Mouse (Mus musculus) heart, embryonic 10.5 days (tissue): ENCODE results near the gene Neurod4. TPM values are rescaled to one million over a fixed set of nuclear protein-coding genes. Genes with fewer than 3 reads are reported as not detected.

Source experiments
- DNase-seq: peaks from one replicate; pipeline ENCODE4 v3.0.0-alpha.2; 2017; ENCODE audit warnings: low spot score
- H3K27ac ChIP-seq: fragments of 300-500 bp; sonication (generic); 2 replicates; pipeline ENCODE4 v1.5.1; 2016; ENCODE audit warnings: mild to moderate bottlenecking
- H3K27me3 ChIP-seq: fragments of 300-500 bp; sonication (generic); 2 replicates; pipeline ENCODE4 v1.6.1; 2016; ENCODE audit warnings: mild to moderate bottlenecking; ENCODE audit not compliant: poor library complexity, insufficient read depth, severe bottlenecking
- H3K36me3 ChIP-seq: fragments of 300-500 bp; sonication (generic); 2 replicates; pipeline ENCODE4 v1.6.1; 2016; ENCODE audit warnings: mild to moderate bottlenecking, moderate library complexity
- H3K4me1 ChIP-seq: fragments of 300-500 bp; sonication (generic); 2 replicates; pipeline ENCODE4 v1.6.1; 2016; ENCODE audit warnings: mild to moderate bottlenecking
- H3K4me3 ChIP-seq: fragments of 300-500 bp; sonication (generic); 2 replicates; pipeline ENCODE4 v1.5.1; 2016; ENCODE audit warnings: mild to moderate bottlenecking, moderate library complexity
- H3K9me3 ChIP-seq: fragments of 300-500 bp; sonication (generic); 2 replicates; pipeline ENCODE4 v1.6.1; 2016; ENCODE audit warnings: mild to moderate bottlenecking, moderate library complexity
- WGBS: fragments of 180-500 bp; shearing (Covaris S2); methylation state at CpG from one replicate; pipeline ENCODE4 v1.1.7; 2016; 5-methylcytosine and 5-hydroxymethylcytosine counted together
- polyA plus RNA-seq: library from polyadenylated mRNA; unstranded; fragments of >200 nt; fragmentation: Nextera tagmentation; extraction: Ambion mirVana; gene quantifications from 2 replicates; pipeline ENCODE4 v1.2.1, GENCODE M21; 2016

Neurod4 gene
- polyA plus RNA-seq, 1 experiment from 2014 or later, result 0.28 TPM

- Histone ChIP-seq H3K27me3 (no peaks in the 10 kb centered on the region), H3K27ac (no peak overlapping the region), H3K4me3 (no peak overlapping the region), H3K36me3 (no peaks in the 10 kb centered on the region), H3K4me1 (no peaks in the 10 kb centered on the region), H3K9me3 (no peaks in the 10 kb centered on the region)
- WGBS, result 52% methylated on average over 3 of the region's 3 CpGs
- no peak for DNase-seq
Measured at GRCm38 (mm10) chr10:130288007-130288406, 8.0 kb upstream of the Neurod4 start.

GRCm38 (mm10) chr10:130287201-130287600 is 7.2 kb upstream of the Neurod4 start:
- Histone ChIP-seq H3K4me1 (no peaks in the 10 kb centered on the region), H3K27ac (no peak overlapping the region), H3K36me3 (no peaks in the 10 kb centered on the region), H3K27me3 (no peaks in the 10 kb centered on the region), H3K4me3 (no peak overlapping the region), H3K9me3 (no peaks in the 10 kb centered on the region)
- no peak for DNase-seq
- WGBS, result 62% methylated on average over 1 of the region's 1 CpGs

- 33% methylated on average over 1 of the region's 1 CpGs for WGBS
- Histone ChIP-seq H3K9me3 (no peaks in the 10 kb centered on the region), H3K4me1 (no peaks in the 10 kb centered on the region)
Measured at GRCm38 (mm10) chr10:130281982-130282449, 2.0 kb upstream of the Neurod4 start.

GRCm38 (mm10) chr10:130276496-130276895 is 3.5 kb downstream of the Neurod4 start:
- Histone ChIP-seq H3K36me3 (no peaks in the 10 kb centered on the region), H3K4me3 (no peak overlapping the region), H3K4me1 (no peaks in the 10 kb centered on the region), H3K27ac (no peak overlapping the region), H3K9me3 (no peaks in the 10 kb centered on the region), H3K27me3 (no peaks in the 10 kb centered on the region)
- WGBS, result 69% methylated on average over 2 of the region's 2 CpGs
- DNase-seq, result no peak

More at GRCm38 (mm10) chr10:130281982-130282449, 2.0 kb upstream of the Neurod4 start:
- no peak overlapping the region for H3K4me3 ChIP-seq
- H3K36me3 ChIP-seq, result no peaks in the 10 kb centered on the region
- no peak overlapping the region for H3K27ac ChIP-seq
- no peaks in the 10 kb centered on the region for H3K27me3 ChIP-seq
- no peak for DNase-seq

GRCm38 (mm10) chr10:130275759-130276158 is 4.3 kb downstream of the Neurod4 start:
- no peaks in the 10 kb centered on the region for H3K9me3 ChIP-seq
- H3K27ac ChIP-seq, result no peak overlapping the region
- H3K27me3 ChIP-seq, result no peaks in the 10 kb centered on the region
- DNase-seq, result no peak
- no peak overlapping the region for H3K4me3 ChIP-seq
- H3K4me1 ChIP-seq, result no peaks in the 10 kb centered on the region
- H3K36me3 ChIP-seq, result no peaks in the 10 kb centered on the region
- WGBS, result 67% methylated on average over 2 of the region's 2 CpGs

- no peaks in the 10 kb centered on the region for H3K27me3 ChIP-seq
- H3K9me3 ChIP-seq, result no peaks in the 10 kb centered on the region
- H3K4me3 ChIP-seq, result no peak overlapping the region
- H3K4me1 ChIP-seq, result no peaks in the 10 kb centered on the region
- no peak for DNase-seq
- 66% methylated on average over 4 of the region's 4 CpGs for WGBS
- H3K36me3 ChIP-seq, result no peaks in the 10 kb centered on the region
- H3K27ac ChIP-seq, result no peak overlapping the region
Measured at GRCm38 (mm10) chr10:130263203-130263602, 16.8 kb downstream of the Neurod4 start.

GRCm38 (mm10) chr10:130259483-130259882 is 20.6 kb downstream of the Neurod4 start:
- H3K27me3 ChIP-seq, result no peaks in the 10 kb centered on the region
- 74% methylated on average over 1 of the region's 1 CpGs for WGBS
- H3K9me3 ChIP-seq, result no peaks in the 10 kb centered on the region
- no peak overlapping the region for H3K27ac ChIP-seq
- H3K4me3 ChIP-seq, result no peak overlapping the region
- no peaks in the 10 kb centered on the region for H3K4me1 ChIP-seq
- DNase-seq, result no peak
- H3K36me3 ChIP-seq, result no peaks in the 10 kb centered on the region

GRCm38 (mm10) chr10:130244271-130244670 is 35.8 kb downstream of the Neurod4 start:
- no peak overlapping the region for H3K27ac ChIP-seq
- WGBS, result 5% methylated on average over 2 of the region's 2 CpGs
- no peaks in the 10 kb centered on the region for H3K4me1 ChIP-seq
- no peaks in the 10 kb centered on the region for H3K27me3 ChIP-seq
- H3K4me3 ChIP-seq, result no peak overlapping the region
- no peaks in the 10 kb centered on the region for H3K36me3 ChIP-seq
- H3K9me3 ChIP-seq, result no peaks in the 10 kb centered on the region
- DNase-seq, result no peak

GRCm38 (mm10) chr10:130238318-130239209 is 41.5 kb downstream of the Neurod4 start:
- H3K9me3 ChIP-seq, result no peaks in the 10 kb centered on the region
- no peaks in the 10 kb centered on the region for H3K36me3 ChIP-seq
- no peaks in the 10 kb centered on the region for H3K27me3 ChIP-seq
- no peaks in the 10 kb centered on the region for H3K4me1 ChIP-seq
- H3K4me3 ChIP-seq, result no peak overlapping the region
- H3K27ac ChIP-seq, result no peak overlapping the region
- WGBS, result 56% methylated on average over 2 of the region's 2 CpGs
- no peak for DNase-seq

GRCm38 (mm10) chr10:130234576-130234975 is 45.5 kb downstream of the Neurod4 start:
- no peaks in the 10 kb centered on the region for H3K36me3 ChIP-seq
- no peaks in the 10 kb centered on the region for H3K27me3 ChIP-seq
- no peak overlapping the region for H3K27ac ChIP-seq
- no peak overlapping the region for H3K4me3 ChIP-seq
- H3K9me3 ChIP-seq, result no peaks in the 10 kb centered on the region
- no peak for DNase-seq
- 67% methylated on average over 1 of the region's 1 CpGs for WGBS
- no peaks in the 10 kb centered on the region for H3K4me1 ChIP-seq

GRCm38 (mm10) chr10:130232117-130232516 is 47.9 kb downstream of the Neurod4 start:
- DNase-seq, result no peak
- Histone ChIP-seq H3K4me1 (no peaks in the 10 kb centered on the region), H3K27me3 (no peaks in the 10 kb centered on the region), H3K9me3 (no peaks in the 10 kb centered on the region), H3K27ac (no peak overlapping the region), H3K36me3 (no peaks in the 10 kb centered on the region), H3K4me3 (no peak overlapping the region)
- WGBS, result 75% methylated on average over 1 of the region's 1 CpGs

GRCm38 (mm10) chr10:130229584-130229983 is 50.5 kb downstream of the Neurod4 start:
- Histone ChIP-seq H3K27ac (no peak overlapping the region), H3K9me3 (no peaks in the 10 kb centered on the region)

GRCm38 (mm10) chr10:130228246-130228645 is 51.8 kb downstream of the Neurod4 start:
- H3K4me1 ChIP-seq, result no peaks in the 10 kb centered on the region
- H3K27me3 ChIP-seq, result no peaks in the 10 kb centered on the region
- no peaks in the 10 kb centered on the region for H3K36me3 ChIP-seq
- no peak for DNase-seq
- no peaks in the 10 kb centered on the region for H3K9me3 ChIP-seq
- H3K4me3 ChIP-seq, result no peak overlapping the region
- 0% methylated on average over 1 of the region's 1 CpGs for WGBS
- no peak overlapping the region for H3K27ac ChIP-seq

More at GRCm38 (mm10) chr10:130229584-130229983, 50.5 kb downstream of the Neurod4 start:
- no peak for DNase-seq
- WGBS, result 79% methylated on average over 5 of the region's 5 CpGs
- Histone ChIP-seq H3K4me3 (no peak overlapping the region), H3K27me3 (no peaks in the 10 kb centered on the region), H3K4me1 (no peaks in the 10 kb centered on the region), H3K36me3 (no peaks in the 10 kb centered on the region)
